Mouse (Mus musculus) layer of hippocampus, postnatal 14 days (tissue): ENCODE data around the gene Nsd2. TPM values are rescaled to one million over a fixed set of nuclear protein-coding genes. Genes with fewer than 3 reads are reported as not detected.

Source experiments
- DNase-seq, 2 experiments: peaks; one replicate each; pipeline ENCODE4 v3.0.0; 2021 to 2022; ENCODE audit warnings: low spot score in 2 of 2, mixed read lengths in 1 of 2
- long read RNA-seq, 2 experiments: library from polyadenylated mRNA; stranded (forward); transcript quantifications; one replicate each; pipeline ENCODE4 v2.0.0; 2021
- total RNA-seq, 2 experiments: library from RNA; stranded (reverse); gene quantifications; 2 replicates each; pipeline ENCODE4 v1.2.3; 2021

The Nsd2 gene
- 100 to 1,000 TPM; 112 to 120 TPM for total RNA-seq
- long read RNA-seq, experiment 1, full-length matches to known transcripts, result 1 of 20 reads
- long read RNA-seq, experiment 1, partial matches to known transcripts, result 8 of 20 reads
- long read RNA-seq, experiment 1, other reads (novel, unspliced or antisense), result 11 of 20 reads
- long read RNA-seq, experiment 2, partial matches to known transcripts, result 9 of 32 reads
- long read RNA-seq, experiment 2, other reads (novel, unspliced or antisense), result 23 of 32 reads

GRCm38 (mm10) chr5:33819876-33820732, at the start of gene Nsd2:
Gene Nsd2 (plus strand): TSS chr5:33820725.
- peak; percentile 87 to 93 for DNase-seq

GRCm38 (mm10) chr5:33777195-33777594, 43.3 kb upstream of the Nsd2 start:
- DNase-seq, result no peak

- DNase-seq, result peak in 1 of 2 experiments; percentile 9
These were observed 38.6 kb upstream of the Nsd2 start for GRCm38 (mm10) chr5:33781964-33782344.

DNA sequence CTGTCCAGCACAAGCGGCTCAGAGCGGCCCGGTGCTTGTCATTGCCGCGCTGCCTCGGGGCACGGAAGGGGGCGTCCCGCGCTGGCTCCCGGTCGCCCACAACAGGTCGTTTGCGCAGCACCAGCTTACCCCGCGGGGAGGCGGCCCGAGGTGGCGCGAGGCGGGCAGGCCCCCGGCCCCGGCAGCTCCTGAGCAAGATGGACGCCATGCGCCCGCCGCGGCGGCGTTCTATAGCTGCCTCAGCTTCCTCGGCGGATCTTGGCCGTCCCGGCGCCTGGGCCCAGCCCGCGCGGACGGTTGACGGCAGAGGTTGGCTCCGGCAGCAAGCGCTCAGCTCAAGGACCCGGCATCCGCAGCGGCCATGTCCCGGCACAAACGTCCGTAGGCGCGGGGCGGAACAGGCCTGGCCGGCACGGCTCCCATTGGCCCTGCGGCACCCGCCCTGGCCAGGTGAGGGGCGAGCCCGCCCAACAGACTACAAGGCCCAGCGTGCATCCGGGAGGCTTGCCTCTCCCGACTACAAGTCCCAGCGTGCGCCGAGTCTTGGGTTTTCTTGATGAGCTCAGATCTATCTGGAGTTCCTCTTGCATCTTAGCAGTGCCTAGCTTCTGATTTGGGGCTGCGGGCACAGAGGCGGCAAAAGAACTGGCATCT, 38.1 kb upstream of the Nsd2 start, which contains the start of gene Letm1:
TSS of gene Letm1 (minus strand) at position 473 of the 654 bp plus-strand sequence.
- DNase-seq, result peak; percentile 91 to 96

GRCm38 (mm10) chr5:33782999-33783390, 37.5 kb upstream of the Nsd2 start:
- DNase-seq, result no peak

DNA sequence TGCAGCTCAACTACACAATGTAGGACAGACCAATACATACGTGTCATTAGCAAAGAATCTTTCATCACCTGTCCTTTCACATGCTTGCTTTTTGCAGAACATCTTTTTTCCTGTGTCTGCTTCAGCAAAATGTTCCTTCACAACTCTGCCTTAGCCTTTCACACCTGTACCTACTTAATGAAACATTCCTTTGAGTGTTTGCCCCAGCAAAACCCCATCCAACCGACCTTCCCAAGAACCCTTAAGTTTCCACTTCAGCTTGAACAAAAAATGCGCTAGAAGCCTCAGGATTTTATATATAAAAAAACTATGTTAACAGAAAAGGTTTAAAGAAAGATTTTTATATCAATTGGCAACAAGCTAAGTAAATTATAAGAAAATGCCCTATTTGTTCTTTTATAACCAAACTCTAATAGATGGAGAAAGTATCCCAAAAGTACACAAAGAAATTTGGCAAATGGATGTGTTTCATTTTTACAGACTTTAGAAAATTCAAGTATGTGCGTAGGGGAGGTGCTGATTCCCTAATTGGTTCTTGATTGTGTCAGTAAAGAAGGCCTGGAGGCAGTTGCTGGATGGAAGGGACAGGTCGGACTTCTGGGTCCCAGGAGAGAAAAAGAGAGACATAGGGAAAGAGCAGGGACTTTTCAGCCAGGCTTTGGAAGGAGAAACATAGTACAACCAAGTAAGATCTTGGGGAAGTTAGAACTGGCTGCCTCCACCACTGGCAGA, 28.4 kb upstream of the Nsd2 start:
- DNase-seq, result no peak

DNA sequence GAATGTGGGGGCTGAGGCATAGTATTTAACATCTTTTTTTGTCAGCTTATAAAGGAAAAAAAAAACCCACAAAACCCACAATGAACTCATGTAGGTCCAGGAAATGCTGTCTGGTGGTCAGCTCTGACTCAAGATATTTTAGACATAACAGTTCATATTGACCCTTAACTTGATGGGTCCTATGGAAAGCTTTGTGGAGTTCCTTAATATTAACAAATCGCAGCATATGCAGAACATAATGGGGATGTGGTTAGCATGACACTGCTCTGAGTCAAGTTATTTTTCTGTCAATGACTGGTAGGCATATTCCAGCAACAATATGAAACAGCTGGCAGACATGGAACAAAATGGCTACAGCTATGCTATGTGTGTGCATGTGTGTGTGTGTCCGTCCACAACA, 17.2 kb upstream of the Nsd2 start:
- no peak for DNase-seq

DNA sequence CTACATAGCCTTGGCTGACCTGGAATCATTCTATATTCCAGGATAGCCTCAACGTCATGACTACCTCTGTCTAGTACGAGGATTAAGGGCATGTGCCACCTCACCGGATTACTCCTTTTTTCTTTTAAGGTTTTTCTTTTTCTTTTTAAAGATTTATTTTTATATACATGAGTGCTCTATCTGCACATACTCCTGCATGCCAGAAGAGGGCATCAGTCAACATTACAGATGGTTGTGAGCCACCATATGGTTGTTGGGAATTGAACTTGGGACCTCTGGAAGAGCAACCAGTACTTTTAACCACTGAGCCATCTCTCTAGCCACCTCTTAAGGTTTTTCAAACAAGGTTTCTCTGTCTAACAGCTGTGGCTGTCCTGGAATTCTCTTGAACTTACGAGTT, 9.0 kb upstream of the Nsd2 start:
- DNase-seq, result no peak

GRCm38 (mm10) chr5:33816008-33816725, 4.4 kb upstream of the Nsd2 start:
- DNase-seq, result no peak

- no peak for DNase-seq
These were observed 2.4 kb upstream of the Nsd2 start for GRCm38 (mm10) chr5:33818104-33818503.

DNA sequence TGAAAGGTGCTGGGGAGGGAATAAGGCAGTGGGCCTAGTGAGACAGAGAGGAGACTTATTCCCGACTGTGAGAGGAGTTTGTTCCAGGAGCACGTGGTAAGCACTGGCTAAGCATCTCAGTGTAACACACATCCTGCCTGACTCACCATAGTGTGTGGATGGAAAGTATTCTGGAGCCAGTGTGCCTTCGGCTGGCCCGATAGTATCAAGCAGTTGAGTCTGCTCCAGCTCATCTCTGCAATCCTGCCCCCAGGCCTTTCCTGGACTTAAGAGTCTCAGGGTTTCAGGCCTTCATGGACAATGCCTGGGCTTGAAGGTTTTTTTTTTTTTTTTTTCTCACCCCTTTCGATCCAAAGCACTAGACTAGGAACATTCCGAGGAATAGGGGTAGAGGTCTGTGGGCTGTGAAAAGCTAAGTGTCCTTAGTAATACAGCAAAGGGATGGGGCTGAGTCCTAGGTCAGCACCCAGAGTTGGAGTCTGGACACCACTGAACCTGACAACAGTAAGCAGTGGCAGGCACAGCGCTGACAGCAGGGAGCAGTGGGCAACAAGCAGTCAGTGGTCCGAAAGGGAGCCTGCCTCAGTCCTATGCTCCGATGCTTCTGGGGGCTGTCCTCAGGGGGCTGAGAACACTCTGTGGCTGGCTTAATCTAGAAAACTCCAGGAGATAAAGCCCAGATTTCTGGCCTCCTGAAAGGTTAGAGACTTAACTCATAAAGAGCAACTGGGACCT, 1.2 kb upstream of the Nsd2 start:
- DNase-seq, result peak; percentile 9 to 12

- DNase-seq, result peak; percentile 29 to 56
These were observed 452 bp downstream of the Nsd2 start for GRCm38 (mm10) chr5:33820733-33821621.

DNA sequence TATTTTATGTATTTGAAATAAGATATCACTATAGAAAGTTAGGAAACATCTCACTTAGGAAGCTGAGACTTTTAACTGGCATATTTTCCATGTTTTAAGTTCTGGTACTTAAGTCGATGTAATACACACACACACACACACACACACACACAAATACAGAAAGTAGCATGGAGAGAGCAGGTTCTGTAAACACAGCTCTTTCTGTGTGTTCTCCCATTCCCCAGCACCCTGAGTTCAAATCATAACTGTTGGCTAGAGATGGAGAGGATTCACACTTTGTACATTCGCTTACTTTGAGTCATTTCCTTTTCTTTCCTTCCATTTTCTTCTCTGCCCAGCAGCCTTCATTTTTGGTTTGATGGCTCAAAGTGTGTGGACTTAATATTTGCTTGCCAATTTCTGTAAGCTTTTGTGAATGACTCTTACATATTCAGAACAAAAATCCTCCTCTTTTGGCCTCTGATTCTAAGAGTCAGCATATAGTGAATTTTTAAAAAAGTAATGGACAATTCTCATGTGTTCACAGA, 1.4 kb downstream of the Nsd2 start:
- no peak for DNase-seq

GRCm38 (mm10) chr5:33822456-33822855, 1.9 kb downstream of the Nsd2 start:
- DNase-seq, result no peak

GRCm38 (mm10) chr5:33826001-33826400, 5.5 kb downstream of the Nsd2 start:
- DNase-seq, result no peak

- no peak for DNase-seq
These were observed 7.6 kb downstream of the Nsd2 start for GRCm38 (mm10) chr5:33828107-33828506.

GRCm38 (mm10) chr5:33829958-33830357, 9.4 kb downstream of the Nsd2 start:
- DNase-seq, result no peak

- no peak for DNase-seq
These were observed 10.3 kb downstream of the Nsd2 start for GRCm38 (mm10) chr5:33830832-33831231.

GRCm38 (mm10) chr5:33841331-33841730, 20.8 kb downstream of the Nsd2 start:
- DNase-seq, result no peak
